Mouse (Mus musculus): ENCODE measurements around the gene Rgs7. TPM values are rescaled to one million over a fixed set of nuclear protein-coding genes. Genes with fewer than 3 reads are reported as not detected.

Gene Rgs7
- polyA plus RNA-seq, 1 experiment = 0.42 TPM

DNA sequence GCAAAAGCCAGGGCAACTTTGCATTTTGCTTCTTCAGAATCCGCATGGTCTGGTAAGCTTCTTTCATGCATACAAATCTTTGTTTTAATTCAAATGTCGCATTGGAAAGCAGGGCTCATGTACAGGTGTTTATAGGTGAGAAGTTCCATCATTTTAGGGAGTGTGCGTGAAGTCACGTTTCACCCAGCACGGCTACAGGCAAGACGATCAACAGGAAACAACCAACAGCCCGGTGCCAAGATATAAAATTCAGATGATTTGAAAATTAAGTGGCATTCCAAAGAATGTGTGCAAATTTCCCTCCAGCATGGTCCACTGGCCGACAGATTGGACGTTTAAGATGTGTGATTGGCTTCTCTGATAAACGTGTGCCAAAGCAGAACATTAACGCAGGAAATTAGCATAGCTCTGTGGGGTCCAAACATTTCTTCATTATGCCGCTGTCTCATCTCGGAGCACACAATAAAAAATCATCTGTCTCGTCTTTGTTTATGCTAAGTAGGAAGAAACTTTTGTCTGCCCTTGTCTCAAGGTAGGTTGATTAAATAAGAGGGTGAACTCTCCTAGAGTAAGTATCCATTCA, 58.6 kb downstream of the Rgs7 start:
- no peak overlapping the region for H3K27ac ChIP-seq (ENCODE audit: insufficient read depth, low read length)
- H3K4me1 ChIP-seq (ENCODE audit: control insufficient read depth, insufficient read depth, low read length) = no peaks in the 10 kb centered on the region
- TF ChIP-seq POLR2A (IDR thresholded peaks at IDR 0.05; ENCODE audit: low read depth, low read length) (no peak), CTCF (IDR thresholded peaks at IDR 0.05; ENCODE audit: borderline replicate concordance, insufficient read depth, low read length) (no peak)
- no peak overlapping the region for H3K4me3 ChIP-seq (ENCODE audit: insufficient read depth, low read length)

GRCm38 (mm10) chr1:175433128-175433527, 59.2 kb downstream of the Rgs7 start:
- no peak for TF ChIP-seq CTCF (IDR thresholded peaks at IDR 0.05; ENCODE audit: borderline replicate concordance, insufficient read depth, low read length)
- TF ChIP-seq POLR2A (IDR thresholded peaks at IDR 0.05; ENCODE audit: low read depth, low read length) = no peak
- Histone ChIP-seq H3K4me1 (ENCODE audit: control insufficient read depth, insufficient read depth, low read length) (peaks cover 3% of the 10 kb centered on the region; the same call in 1 of the 2 replicates), H3K27ac (ENCODE audit: insufficient read depth, low read length) (no peak overlapping the region), H3K4me3 (ENCODE audit: insufficient read depth, low read length) (no peak overlapping the region)

GRCm38 (mm10) chr1:175431356-175432053, 60.8 kb downstream of the Rgs7 start:
- no peak for TF ChIP-seq POLR2A (IDR thresholded peaks at IDR 0.05; ENCODE audit: low read depth, low read length)
- no peak for TF ChIP-seq CTCF (IDR thresholded peaks at IDR 0.05; ENCODE audit: borderline replicate concordance, insufficient read depth, low read length)
- Histone ChIP-seq H3K27ac (ENCODE audit: insufficient read depth, low read length) (no peak overlapping the region), H3K4me1 (ENCODE audit: control insufficient read depth, insufficient read depth, low read length) (peaks cover 8% of the 10 kb centered on the region), H3K4me3 (ENCODE audit: insufficient read depth, low read length) (no peak overlapping the region)

GRCm38 (mm10) chr1:175427112-175427511, 65.2 kb downstream of the Rgs7 start:
- Histone ChIP-seq H3K4me3 (ENCODE audit: insufficient read depth, low read length) (no peak overlapping the region), H3K27ac (ENCODE audit: insufficient read depth, low read length) (no peak overlapping the region), H3K4me1 (ENCODE audit: control insufficient read depth, insufficient read depth, low read length) (peaks cover 8% of the 10 kb centered on the region)
- TF ChIP-seq POLR2A (IDR thresholded peaks at IDR 0.05; ENCODE audit: low read depth, low read length) = no peak
- TF ChIP-seq CTCF (IDR thresholded peaks at IDR 0.05; ENCODE audit: borderline replicate concordance, insufficient read depth, low read length) = no peak

GRCm38 (mm10) chr1:175426393-175426792, 65.9 kb downstream of the Rgs7 start:
- no peak for TF ChIP-seq POLR2A (IDR thresholded peaks at IDR 0.05; ENCODE audit: low read depth, low read length)
- no peak for TF ChIP-seq CTCF (IDR thresholded peaks at IDR 0.05; ENCODE audit: borderline replicate concordance, insufficient read depth, low read length)
- Histone ChIP-seq H3K27ac (ENCODE audit: insufficient read depth, low read length) (no peak overlapping the region), H3K4me3 (ENCODE audit: insufficient read depth, low read length) (no peak overlapping the region), H3K4me1 (ENCODE audit: control insufficient read depth, insufficient read depth, low read length) (peaks cover 8% of the 10 kb centered on the region)

DNA sequence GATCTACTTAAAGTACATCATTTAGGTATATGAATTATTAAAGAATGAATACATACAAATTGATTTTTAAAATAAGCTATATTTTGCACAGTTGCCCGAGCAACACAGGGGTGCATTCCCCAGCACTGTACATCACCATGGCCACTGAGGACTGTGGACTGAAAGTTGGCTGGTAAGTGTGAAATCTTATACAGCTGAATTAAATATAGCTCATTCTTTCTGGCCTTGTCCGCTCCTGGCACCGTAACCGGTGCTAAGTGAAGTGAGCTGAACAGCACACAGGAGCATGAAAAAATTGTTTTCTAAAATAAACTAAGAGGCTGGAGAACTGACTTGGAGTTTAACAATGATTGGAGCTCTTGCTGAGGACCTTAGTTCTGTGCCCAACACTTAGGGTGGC, 71.4 kb downstream of the Rgs7 start:
- no peaks in the 10 kb centered on the region for H3K4me1 ChIP-seq (ENCODE audit: control insufficient read depth, insufficient read depth, low read length)
- no peak overlapping the region for H3K27ac ChIP-seq (ENCODE audit: insufficient read depth, low read length)
- TF ChIP-seq CTCF (IDR thresholded peaks at IDR 0.05; ENCODE audit: borderline replicate concordance, insufficient read depth, low read length) (no peak), POLR2A (IDR thresholded peaks at IDR 0.05; ENCODE audit: low read depth, low read length) (no peak)
- H3K4me3 ChIP-seq (ENCODE audit: insufficient read depth, low read length) = no peak overlapping the region

GRCm38 (mm10) chr1:175415728-175416127, 76.6 kb downstream of the Rgs7 start:
- no peak overlapping the region for H3K4me3 ChIP-seq (ENCODE audit: insufficient read depth, low read length)
- no peaks in the 10 kb centered on the region for H3K4me1 ChIP-seq (ENCODE audit: control insufficient read depth, insufficient read depth, low read length)
- H3K27ac ChIP-seq (ENCODE audit: insufficient read depth, low read length) = no peak overlapping the region
- TF ChIP-seq POLR2A (IDR thresholded peaks at IDR 0.05; ENCODE audit: low read depth, low read length) = no peak

DNA sequence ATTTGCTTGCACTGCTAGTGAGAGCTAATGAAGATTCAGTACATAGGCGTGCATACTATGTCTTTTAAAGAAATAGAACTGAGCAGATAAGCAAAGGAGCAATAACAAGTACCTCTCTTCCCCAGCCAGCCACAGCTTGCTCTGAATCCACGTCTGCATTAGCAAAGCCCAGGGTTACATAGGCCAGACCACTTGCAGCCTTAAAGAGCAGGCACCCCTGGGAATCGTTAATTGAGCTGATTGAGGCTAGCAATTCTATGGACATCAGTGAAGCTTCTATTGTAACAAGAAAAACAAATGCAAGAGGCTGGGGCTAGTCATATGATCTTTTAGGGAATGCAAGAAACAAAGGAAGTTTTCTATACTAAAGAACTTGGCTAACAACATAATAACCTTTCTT, 81.9 kb downstream of the Rgs7 start:
- TF ChIP-seq POLR2A (IDR thresholded peaks at IDR 0.05; ENCODE audit: low read depth, low read length) (no peak), CTCF (IDR thresholded peaks at IDR 0.05; ENCODE audit: borderline replicate concordance, insufficient read depth, low read length) (no peak)
- H3K4me3 ChIP-seq (ENCODE audit: insufficient read depth, low read length) = no peak overlapping the region
- H3K27ac ChIP-seq (ENCODE audit: insufficient read depth, low read length) = no peak overlapping the region
- H3K4me1 ChIP-seq (ENCODE audit: control insufficient read depth, insufficient read depth, low read length) = no peaks in the 10 kb centered on the region

GRCm38 (mm10) chr1:175391894-175392293, 100.4 kb downstream of the Rgs7 start:
- no peak overlapping the region for H3K4me3 ChIP-seq (ENCODE audit: insufficient read depth, low read length)
- H3K4me1 ChIP-seq (ENCODE audit: control insufficient read depth, insufficient read depth, low read length) = no peaks in the 10 kb centered on the region
- H3K27ac ChIP-seq (ENCODE audit: insufficient read depth, low read length) = no peak overlapping the region
- no peak for TF ChIP-seq CTCF (IDR thresholded peaks at IDR 0.05; ENCODE audit: borderline replicate concordance, insufficient read depth, low read length)
- no peak for TF ChIP-seq POLR2A (IDR thresholded peaks at IDR 0.05; ENCODE audit: low read depth, low read length)

DNA sequence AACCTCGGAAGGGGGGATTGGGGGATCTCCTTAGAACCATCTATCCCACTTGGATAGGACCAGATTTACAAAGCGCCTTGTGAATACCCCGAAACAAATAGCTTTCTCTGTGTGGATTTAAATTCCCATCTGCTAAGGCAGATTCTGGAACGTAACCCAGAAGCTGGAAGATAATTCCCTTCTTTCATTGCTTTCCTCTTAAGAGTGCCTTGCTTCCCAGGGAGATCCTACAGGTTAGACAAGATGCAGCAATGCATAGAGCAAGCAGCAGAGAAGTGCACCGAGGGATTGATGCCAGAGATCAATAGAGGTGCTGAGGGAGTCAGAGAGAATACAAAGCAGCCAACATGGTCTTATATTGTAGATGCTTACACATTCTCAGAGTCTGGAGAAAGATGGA, 103.0 kb downstream of the Rgs7 start:
- TF ChIP-seq CTCF (IDR thresholded peaks at IDR 0.05; ENCODE audit: borderline replicate concordance, insufficient read depth, low read length) = no peak
- no peak for TF ChIP-seq POLR2A (IDR thresholded peaks at IDR 0.05; ENCODE audit: low read depth, low read length)
- Histone ChIP-seq H3K27ac (ENCODE audit: insufficient read depth, low read length) (no peak overlapping the region), H3K4me3 (ENCODE audit: insufficient read depth, low read length) (no peak overlapping the region), H3K4me1 (ENCODE audit: control insufficient read depth, insufficient read depth, low read length) (no peaks in the 10 kb centered on the region)
